Mouse (Mus musculus): ENCODE results near the gene Col7a1. TPM values are rescaled to one million over a fixed set of nuclear protein-coding genes. Genes with fewer than 3 reads are reported as not detected.

The Col7a1 gene
- polyA plus RNA-seq, 1 experiment = 4.1 TPM

DNA sequence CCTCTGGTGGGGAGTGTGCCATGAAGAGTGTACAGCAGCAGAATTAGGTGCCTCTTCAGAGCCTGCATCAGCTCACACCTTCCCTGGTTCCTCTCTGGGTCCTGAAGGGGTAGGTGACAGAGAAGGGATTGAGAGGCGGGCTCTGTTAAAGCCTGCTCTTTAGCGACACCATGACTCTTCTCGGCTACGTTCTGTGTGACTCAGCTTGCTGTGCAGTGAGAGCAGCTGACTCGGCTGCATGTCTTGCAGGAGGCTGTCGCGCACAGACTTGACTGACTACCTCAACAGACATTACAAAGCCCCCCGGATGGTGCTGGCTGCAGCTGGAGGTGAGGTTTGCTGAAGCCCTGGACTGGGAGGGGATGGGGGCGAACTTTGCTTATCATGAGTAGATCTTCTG, 8.3 kb upstream of the Col7a1 start:
- TF ChIP-seq CTCF (IDR thresholded peaks at IDR 0.05; ENCODE audit: extremely low read depth, insufficient read depth, low read length) (no peak), POLR2A (IDR thresholded peaks at IDR 0.05; ENCODE audit: extremely low read depth, insufficient read depth, low read length) (no peak)
- no peak overlapping the region for H3K4me3 ChIP-seq (ENCODE audit: insufficient read depth, low read length)
- no peak overlapping the region for H3K27ac ChIP-seq (ENCODE audit: insufficient read depth, low read length)
- H3K4me1 ChIP-seq (ENCODE audit: control insufficient read depth, insufficient read depth, low read length) = peaks cover 4% of the 10 kb centered on the region; the same call in 1 of the 2 replicates

DNA sequence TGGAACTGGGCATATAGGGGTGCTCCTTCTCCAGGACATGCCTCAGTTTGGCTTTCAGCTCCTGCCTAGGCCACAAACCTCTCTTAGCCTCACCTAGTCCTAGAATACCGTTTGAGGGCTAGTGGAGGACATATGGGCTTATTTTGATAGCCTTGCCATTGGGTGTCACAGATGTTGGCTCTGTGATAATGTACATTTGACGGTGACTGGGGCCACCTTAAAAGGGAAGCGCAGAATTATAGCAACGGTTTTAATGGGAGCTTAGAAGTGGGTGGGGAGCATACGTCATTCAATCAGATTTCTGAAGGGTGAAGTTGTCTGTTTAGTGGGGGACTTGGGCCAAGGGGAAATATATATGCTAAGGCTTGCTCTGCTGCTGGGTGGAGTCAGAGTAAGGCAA, 7.8 kb upstream of the Col7a1 start:
- no peak overlapping the region for H3K4me3 ChIP-seq (ENCODE audit: insufficient read depth, low read length)
- no peak overlapping the region for H3K27ac ChIP-seq (ENCODE audit: insufficient read depth, low read length)
- peaks cover 4% of the 10 kb centered on the region; the same call in 1 of the 2 replicates for H3K4me1 ChIP-seq (ENCODE audit: control insufficient read depth, insufficient read depth, low read length)
- no peak for TF ChIP-seq POLR2A (IDR thresholded peaks at IDR 0.05; ENCODE audit: extremely low read depth, insufficient read depth, low read length)
- TF ChIP-seq CTCF (IDR thresholded peaks at IDR 0.05; ENCODE audit: extremely low read depth, insufficient read depth, low read length) = no peak

DNA sequence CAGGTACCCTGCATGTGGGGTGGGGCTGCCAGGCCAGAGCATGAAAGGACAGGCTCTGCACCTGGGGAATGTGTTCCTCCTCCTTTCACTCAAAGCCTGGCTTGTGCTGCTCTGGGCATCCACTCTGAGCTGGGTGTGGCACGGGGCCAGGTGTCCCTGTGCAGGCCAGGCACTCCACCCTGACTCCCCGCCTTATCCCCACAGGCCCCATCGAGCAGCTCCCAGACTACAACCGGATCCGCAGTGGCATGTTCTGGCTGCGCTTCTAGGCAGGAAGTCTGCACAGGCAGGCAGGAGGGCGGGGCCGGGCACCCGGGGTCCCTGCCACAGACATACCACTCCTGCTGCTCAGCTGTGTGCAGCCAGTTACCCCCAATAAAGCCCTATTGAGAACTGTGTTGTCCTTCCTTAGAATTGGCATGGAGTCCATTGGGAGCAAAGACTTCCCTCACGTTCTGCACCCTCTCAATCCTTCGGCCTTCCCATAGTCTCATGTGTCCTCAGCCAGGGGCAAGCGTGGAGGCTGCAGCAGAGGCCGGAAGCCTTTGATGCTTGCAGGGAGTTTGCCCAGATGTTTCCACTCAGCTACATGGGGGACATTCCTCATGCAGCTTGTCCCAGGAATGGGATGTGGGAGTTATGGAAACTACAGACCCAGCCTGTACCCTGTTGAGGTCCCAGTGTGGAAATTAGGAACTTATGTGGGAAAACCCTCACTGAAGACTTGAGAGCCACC, 4.0 kb upstream of the Col7a1 start:
- H3K27ac ChIP-seq (ENCODE audit: insufficient read depth, low read length) = no peak overlapping the region
- TF ChIP-seq CTCF (IDR thresholded peaks at IDR 0.05; ENCODE audit: extremely low read depth, insufficient read depth, low read length) = no peak
- TF ChIP-seq POLR2A (IDR thresholded peaks at IDR 0.05; ENCODE audit: extremely low read depth, insufficient read depth, low read length) = no peak
- no peaks in the 10 kb centered on the region; the same call in 1 of the 2 replicates for H3K4me1 ChIP-seq (ENCODE audit: control insufficient read depth, insufficient read depth, low read length)
- no peak overlapping the region for H3K4me3 ChIP-seq (ENCODE audit: insufficient read depth, low read length)

DNA sequence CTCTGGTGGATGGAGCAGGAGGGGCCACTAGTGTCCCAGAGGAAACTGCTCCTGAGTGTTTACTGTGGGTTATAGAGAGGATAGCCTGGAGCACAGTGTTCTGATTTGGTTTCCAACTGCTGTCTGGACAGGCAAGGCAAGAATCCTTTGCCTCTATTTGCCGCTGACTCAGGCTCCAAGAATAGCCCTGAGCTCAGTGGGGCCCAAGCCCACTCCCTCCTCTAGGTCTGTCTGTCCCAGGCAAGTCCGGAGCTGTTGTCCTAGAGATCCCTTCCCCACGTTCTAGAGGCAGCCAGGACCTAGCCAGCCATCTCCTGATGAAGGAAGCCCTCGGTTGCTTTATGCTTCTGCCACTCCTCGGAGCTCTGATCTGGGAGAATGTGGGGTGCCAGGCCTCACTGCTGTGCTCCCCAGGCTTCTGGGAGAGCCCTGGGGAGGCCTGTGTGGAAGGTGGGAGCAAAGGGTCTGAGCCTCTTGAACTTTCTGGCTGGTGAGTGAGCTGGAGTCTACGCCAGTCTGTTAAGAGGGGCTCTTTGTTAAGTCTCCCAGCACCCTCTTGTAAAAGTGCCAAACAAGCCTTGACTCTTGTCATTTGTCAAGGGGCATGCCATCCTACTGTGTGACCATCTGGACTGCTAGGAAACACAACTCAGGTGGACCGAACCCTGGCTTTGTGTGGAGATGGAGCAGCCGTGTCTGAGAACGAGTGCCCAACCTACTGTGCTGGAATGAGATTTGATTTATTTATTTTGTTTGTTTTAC, 3.2 kb upstream of the Col7a1 start:
- Histone ChIP-seq H3K4me1 (ENCODE audit: control insufficient read depth, insufficient read depth, low read length) (no peaks in the 10 kb centered on the region; the same call in 1 of the 2 replicates), H3K4me3 (ENCODE audit: insufficient read depth, low read length) (no peak overlapping the region), H3K27ac (ENCODE audit: insufficient read depth, low read length) (no peak overlapping the region)
- TF ChIP-seq CTCF (IDR thresholded peaks at IDR 0.05; ENCODE audit: extremely low read depth, insufficient read depth, low read length) (no peak), POLR2A (IDR thresholded peaks at IDR 0.05; ENCODE audit: extremely low read depth, insufficient read depth, low read length) (no peak)

DNA sequence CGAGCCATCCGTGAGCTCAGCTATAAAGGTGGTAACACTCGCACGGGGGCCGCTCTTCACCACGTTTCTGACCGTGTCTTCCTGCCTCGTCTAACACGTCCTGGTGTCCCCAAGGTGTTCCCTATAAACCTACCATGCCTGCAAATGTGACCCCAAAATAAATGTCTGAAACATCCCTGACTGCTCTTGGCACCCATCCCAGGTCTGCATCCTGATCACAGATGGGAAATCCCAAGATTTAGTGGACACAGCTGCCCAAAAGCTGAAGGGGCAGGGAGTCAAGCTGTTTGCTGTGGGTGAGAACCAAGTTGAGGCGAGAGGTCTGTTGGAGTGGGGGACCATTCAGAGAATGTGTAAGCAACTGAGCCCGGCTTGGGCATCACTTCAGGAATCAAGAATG, 1.9 kb downstream of the Col7a1 start:
- Histone ChIP-seq H3K27ac (ENCODE audit: insufficient read depth, low read length) (no peak overlapping the region), H3K4me3 (ENCODE audit: insufficient read depth, low read length) (no peak overlapping the region), H3K4me1 (ENCODE audit: control insufficient read depth, insufficient read depth, low read length) (no peaks in the 10 kb centered on the region)
- TF ChIP-seq CTCF (IDR thresholded peaks at IDR 0.05; ENCODE audit: extremely low read depth, insufficient read depth, low read length) (no peak), POLR2A (IDR thresholded peaks at IDR 0.05; ENCODE audit: extremely low read depth, insufficient read depth, low read length) (no peak)

DNA sequence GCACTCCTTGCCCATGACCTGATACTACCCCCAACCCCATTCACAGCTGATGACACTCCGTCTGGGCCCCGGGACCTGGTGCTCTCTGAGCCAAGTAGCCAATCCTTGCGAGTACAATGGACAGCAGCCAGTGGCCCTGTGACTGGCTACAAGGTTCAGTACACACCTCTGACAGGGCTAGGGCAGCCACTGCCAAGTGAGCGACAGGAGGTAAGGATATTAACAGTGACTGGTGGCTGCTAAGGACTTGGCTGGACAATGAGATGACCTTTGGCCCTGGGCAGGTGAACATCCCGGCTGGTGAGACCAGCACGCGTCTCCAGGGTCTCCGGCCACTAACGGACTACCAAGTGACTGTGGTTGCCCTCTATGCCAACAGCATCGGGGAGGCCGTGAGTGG, 2.5 kb downstream of the Col7a1 start:
- H3K4me1 ChIP-seq (ENCODE audit: control insufficient read depth, insufficient read depth, low read length) = no peaks in the 10 kb centered on the region
- TF ChIP-seq CTCF (IDR thresholded peaks at IDR 0.05; ENCODE audit: extremely low read depth, insufficient read depth, low read length) (no peak), POLR2A (IDR thresholded peaks at IDR 0.05; ENCODE audit: extremely low read depth, insufficient read depth, low read length) (no peak)

DNA sequence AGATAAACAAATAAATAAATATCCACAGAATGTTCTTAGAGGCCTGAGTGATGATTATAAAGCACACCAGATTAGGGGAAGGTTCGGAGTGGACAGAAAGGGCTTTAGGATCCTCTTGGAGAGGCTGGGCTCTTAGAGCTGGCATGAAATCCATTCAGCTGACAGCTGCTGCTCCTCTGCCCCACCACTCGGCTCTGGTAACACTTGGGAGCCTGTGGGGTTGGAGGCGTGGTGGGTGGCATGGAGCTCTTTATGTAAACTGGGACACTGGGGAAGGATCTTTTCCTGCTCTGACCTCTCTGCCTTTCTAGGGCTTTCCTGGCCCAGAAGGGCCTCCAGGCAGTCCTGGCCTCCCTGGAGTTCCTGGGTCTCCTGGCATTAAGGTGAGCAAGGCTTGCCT, 10.2 kb downstream of the Col7a1 start:
- Histone ChIP-seq H3K27ac (ENCODE audit: insufficient read depth, low read length) (no peak overlapping the region), H3K4me3 (ENCODE audit: insufficient read depth, low read length) (no peak overlapping the region), H3K4me1 (ENCODE audit: control insufficient read depth, insufficient read depth, low read length) (no peaks in the 10 kb centered on the region)
- no peak for TF ChIP-seq POLR2A (IDR thresholded peaks at IDR 0.05; ENCODE audit: extremely low read depth, insufficient read depth, low read length)
- no peak for TF ChIP-seq CTCF (IDR thresholded peaks at IDR 0.05; ENCODE audit: extremely low read depth, insufficient read depth, low read length)

More for the DNA sequence above, 2.5 kb downstream of the Col7a1 start:
- Histone ChIP-seq H3K27ac (ENCODE audit: insufficient read depth, low read length) (no peak overlapping the region), H3K4me3 (ENCODE audit: insufficient read depth, low read length) (no peak overlapping the region)

DNA sequence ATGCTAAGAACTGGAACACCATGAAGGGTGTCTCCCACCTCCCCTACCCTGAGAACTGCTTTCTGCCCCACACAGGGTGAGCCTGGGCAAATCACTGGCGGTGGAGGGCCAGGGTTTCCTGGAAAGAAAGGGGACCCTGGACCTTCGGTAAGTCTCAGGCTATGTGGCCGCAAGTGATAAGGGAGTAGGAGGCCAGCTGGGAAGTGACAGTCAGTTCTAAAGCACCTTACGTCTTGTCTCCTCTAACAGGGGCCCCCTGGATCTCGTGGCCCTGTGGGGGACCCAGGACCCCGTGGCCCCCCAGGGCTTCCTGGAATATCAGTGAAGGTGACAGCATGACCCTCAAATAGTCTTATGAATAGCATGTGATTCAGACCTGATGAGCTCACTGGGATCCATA, 11.0 kb downstream of the Col7a1 start:
- Histone ChIP-seq H3K4me3 (ENCODE audit: insufficient read depth, low read length) (no peak overlapping the region), H3K27ac (ENCODE audit: insufficient read depth, low read length) (no peak overlapping the region), H3K4me1 (ENCODE audit: control insufficient read depth, insufficient read depth, low read length) (no peaks in the 10 kb centered on the region)
- TF ChIP-seq CTCF (IDR thresholded peaks at IDR 0.05; ENCODE audit: extremely low read depth, insufficient read depth, low read length) = no peak
- TF ChIP-seq POLR2A (IDR thresholded peaks at IDR 0.05; ENCODE audit: extremely low read depth, insufficient read depth, low read length) = no peak

DNA sequence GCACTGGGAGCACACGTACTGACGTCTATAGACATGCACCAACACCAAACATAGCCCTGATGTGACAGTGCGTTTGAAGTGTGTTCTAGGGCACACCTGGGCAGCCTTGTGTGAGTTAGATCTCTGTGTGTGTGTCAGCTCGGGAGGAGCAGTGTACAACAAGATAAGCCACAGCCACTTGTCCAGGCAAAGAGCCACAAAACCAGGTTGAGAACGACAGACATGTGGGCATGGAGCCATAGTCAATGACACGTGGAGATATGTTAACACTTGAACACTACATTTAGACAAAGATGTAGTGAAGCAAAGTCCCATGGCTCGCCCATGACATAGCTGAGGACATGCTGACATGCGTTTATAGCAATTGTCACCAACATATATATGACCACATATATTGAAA, 17.2 kb downstream of the Col7a1 start:
- H3K4me3 ChIP-seq (ENCODE audit: insufficient read depth, low read length) = no peak overlapping the region
- TF ChIP-seq CTCF (IDR thresholded peaks at IDR 0.05; ENCODE audit: extremely low read depth, insufficient read depth, low read length) = no peak
- no peak for TF ChIP-seq POLR2A (IDR thresholded peaks at IDR 0.05; ENCODE audit: extremely low read depth, insufficient read depth, low read length)
- no peaks in the 10 kb centered on the region for H3K4me1 ChIP-seq (ENCODE audit: control insufficient read depth, insufficient read depth, low read length)
- no peak overlapping the region for H3K27ac ChIP-seq (ENCODE audit: insufficient read depth, low read length)

DNA sequence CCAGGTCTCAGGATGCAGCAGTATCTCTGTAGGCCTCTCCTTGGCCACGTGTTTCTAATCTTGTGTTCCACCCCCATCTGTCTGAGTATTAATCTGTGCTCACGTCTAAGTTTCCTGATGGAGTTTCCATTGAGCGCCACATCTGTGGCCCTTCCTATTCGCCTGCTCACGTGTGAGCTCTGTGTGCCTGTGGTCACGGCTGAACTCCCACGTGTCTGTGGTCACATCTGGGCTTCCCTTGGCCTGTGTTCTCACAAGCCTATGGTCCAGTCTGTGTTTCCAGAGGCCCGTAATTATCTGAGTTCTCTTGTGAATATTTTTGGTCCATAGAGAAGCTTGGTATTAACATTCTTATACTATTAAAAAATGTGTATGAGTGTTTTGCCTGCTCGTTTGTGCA, 23.1 kb downstream of the Col7a1 start:
- Histone ChIP-seq H3K4me3 (ENCODE audit: insufficient read depth, low read length) (no peak overlapping the region), H3K4me1 (ENCODE audit: control insufficient read depth, insufficient read depth, low read length) (no peaks in the 10 kb centered on the region), H3K27ac (ENCODE audit: insufficient read depth, low read length) (no peak overlapping the region)
- TF ChIP-seq CTCF (IDR thresholded peaks at IDR 0.05; ENCODE audit: extremely low read depth, insufficient read depth, low read length) (no peak), POLR2A (IDR thresholded peaks at IDR 0.05; ENCODE audit: extremely low read depth, insufficient read depth, low read length) (no peak)

Data from cortical plate, adult 2 months (tissue).